Mouse (Mus musculus): ENCODE measurements around the gene Mmp9.

Gene Mmp9

DNA sequence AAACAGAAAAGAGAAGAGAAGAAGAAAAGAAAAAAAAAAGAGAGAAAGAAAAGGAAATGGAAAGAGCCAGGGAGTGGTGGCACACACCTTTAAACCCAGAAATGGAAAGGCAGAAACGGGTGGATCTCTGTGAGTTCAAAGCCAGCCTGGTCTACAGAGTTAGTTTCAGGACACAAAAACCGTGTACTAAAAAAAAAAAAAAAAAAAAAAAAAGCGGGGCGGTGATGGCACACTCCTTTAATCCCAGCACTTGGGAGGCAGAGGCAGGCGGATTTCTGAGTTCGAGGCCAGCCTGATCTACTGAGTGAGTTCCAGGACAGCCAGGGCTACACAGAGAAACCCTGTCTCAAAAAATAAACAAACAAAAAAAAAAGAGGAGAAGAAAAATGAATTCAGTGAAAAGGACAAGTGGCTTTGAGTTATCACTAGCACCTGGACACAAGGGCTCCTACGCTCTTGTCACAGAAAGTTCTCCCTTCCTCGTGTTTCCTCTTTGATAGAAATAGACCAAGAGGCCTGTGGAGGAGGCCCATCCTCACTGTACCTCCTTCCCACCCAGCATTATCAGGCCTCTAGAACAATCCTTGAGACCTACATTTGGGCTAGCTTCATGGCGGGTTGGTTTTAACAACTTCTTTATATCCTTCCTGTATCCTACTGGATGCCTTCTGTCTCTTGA, 27.7 kb upstream of the Mmp9 start:
- in situ Hi-C loops (cut with MboI): no loop called here

- in situ Hi-C loops (cut with MboI): no loop called here
Measured at GRCm38 (mm10) chr2:164913428-164913786, 27.2 kb upstream of the Mmp9 start.

DNA sequence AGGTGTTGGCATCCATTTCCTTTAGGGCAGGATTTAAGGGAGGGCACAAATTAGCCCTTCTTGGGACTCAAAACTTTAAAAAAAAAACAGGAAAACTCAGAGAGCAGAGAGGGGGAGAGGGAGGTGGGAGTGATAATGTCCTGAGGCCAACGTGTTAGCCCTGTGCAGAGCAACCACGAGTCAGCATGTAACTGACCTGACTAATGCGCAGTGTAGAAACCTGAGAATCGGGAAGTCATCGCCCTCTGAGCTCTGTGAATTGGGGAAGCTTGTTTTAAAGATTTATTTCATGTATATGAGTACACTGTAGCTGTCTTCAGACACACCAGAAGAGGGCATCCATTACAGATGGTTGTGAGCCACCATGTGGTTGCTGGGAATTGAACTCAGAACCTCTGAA, 23.8 kb upstream of the Mmp9 start:
- in situ Hi-C loops (cut with MboI): no loop called here

GRCm38 (mm10) chr2:164917371-164917770, 23.2 kb upstream of the Mmp9 start:
- in situ Hi-C loops (cut with MboI): no loop called here

GRCm38 (mm10) chr2:164918325-164918724, 22.3 kb upstream of the Mmp9 start:
- in situ Hi-C loops (cut with MboI): no loop called here

- in situ Hi-C loops (cut with MboI): loop anchor here (10.0 kb wide), 1 partner anchor 123 kb away; no protein-coding TSS in a partner anchor
Measured at GRCm38 (mm10) chr2:164921984-164922383, 18.6 kb upstream of the Mmp9 start.

DNA sequence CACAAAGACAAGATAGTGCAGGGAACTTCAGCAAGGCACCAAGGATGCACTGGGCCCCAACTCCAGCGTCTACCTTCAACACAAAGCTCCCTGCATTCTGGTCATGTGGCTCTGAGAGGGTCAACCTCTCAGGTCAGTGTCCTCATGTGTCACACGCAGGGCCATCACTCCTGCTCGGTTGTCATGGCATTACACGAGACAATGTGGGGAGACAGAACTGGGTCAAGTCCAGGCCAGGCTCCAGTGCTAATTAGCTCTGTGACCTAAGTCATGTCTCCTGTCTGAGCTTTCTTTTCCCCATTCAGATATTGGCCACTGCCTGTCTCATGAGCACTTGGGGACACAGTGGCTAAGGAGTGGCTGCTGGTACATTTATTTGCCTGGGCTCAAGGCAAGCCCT, 17.3 kb upstream of the Mmp9 start:
- in situ Hi-C loops (cut with MboI): loop anchor here (10.0 kb wide), 1 partner anchor 122 kb away; no protein-coding TSS in a partner anchor

GRCm38 (mm10) chr2:164924100-164924857, 16.3 kb upstream of the Mmp9 start:
- in situ Hi-C loops (cut with MboI): loop anchor here (10.0 kb wide), 1 partner anchor 121 kb away; no protein-coding TSS in a partner anchor

GRCm38 (mm10) chr2:164930706-164931581, 9.6 kb upstream of the Mmp9 start:
- in situ Hi-C loops (cut with MboI): no loop called here

DNA sequence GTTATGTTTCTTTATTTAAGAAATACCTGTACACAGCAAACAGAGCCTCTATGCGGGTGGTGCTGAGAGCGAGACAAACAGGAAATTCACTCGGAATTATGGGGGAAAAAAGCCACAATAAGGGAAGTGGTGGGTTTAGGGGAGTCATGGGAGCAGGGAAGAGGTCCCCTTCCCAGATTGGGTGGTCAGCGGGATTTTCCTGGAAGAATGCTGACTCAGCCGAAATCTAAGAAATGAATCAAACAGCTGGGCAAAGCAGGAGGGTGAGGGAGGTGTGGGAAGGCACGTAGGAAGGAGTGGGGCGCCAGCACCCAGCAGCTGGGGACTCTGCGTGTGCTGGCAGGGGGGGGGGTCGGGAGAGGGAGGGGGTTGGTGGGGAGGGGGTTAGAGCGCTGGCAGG, 7.0 kb upstream of the Mmp9 start:
- in situ Hi-C loops (cut with MboI): no loop called here

- in situ Hi-C loops (cut with MboI): no loop called here
Measured at GRCm38 (mm10) chr2:164935991-164936390, 4.6 kb upstream of the Mmp9 start.

DNA sequence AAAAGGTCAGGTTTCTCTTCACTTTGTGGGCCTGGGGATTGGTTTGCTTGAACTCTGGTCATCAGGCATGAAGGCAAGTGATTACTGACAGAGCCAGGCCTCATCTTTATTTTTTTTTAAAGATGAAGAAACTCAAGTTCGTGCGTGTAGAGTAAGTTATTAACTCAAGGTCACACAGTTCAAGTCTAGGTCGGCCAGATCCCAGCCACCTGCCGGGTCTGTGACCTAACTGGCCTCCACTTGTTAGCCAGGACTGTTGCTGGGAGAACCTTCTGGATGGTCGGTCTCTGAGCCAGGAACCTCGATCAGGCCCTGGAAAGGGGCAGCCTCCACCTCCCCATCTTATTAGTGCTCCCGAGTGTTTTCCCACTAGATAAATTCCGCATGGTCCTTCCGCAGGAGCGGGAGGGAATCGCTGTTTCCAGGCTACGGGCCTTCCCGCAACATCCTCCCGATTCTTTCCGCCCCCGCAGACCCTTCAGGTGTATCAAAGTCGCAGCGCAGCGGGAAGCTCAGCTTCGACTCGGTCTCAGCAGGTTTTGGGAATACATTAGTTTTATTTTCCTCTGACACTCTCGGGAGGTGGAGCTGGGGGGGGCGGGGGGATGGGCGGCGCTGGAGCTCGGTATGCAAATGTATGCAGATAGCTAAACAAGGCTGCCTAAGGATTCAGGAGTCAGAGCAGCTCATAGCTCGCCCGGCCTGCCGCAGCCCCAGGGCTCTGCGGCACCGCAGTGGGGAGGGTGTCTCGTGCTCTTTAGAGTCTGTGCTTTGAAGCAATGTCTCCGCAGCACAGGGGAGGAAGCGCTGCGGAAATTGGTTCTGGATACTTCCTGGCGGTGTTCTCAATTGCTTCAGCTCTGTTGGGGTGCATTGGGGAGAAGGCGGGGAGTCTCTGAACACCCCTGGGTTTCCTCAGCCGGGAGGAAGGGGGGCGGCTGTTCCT, 2.2 kb upstream of the Mmp9 start:
- in situ Hi-C loops (cut with MboI): no loop called here

- in situ Hi-C loops (cut with MboI): no loop called here
Measured at GRCm38 (mm10) chr2:164939106-164939505, 1.5 kb upstream of the Mmp9 start.

DNA sequence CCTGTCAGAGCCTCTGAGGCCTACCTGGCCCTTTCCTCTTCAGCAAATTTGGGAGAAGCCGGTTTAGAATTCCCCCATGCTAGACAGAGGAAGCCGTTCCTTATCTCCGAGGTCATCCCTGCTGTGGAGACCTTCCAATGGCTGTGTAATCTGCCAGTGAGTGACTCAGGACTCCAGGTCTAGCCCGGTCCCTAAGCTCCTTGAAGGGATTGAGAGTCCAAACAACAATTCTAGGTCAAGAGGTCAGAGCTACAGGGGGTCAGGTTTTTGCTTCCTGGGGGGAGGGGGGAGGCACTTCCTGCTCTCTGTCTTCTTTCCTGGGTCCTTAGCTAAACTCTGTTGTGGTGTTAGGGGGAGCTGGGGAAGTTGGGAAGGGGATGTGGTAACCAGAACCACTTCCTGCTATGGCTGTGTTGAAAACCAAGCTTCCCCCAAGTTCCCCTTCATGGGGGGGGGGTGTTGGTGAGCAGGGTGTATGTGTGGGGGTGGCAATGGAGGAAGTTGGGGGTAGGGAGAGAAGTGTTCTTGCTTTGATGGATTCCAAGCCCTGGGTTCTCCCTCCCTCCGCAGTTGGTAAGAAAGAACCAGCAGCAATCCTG, 2.2 kb downstream of the Mmp9 start:
- in situ Hi-C loops (cut with MboI): no loop called here

DNA sequence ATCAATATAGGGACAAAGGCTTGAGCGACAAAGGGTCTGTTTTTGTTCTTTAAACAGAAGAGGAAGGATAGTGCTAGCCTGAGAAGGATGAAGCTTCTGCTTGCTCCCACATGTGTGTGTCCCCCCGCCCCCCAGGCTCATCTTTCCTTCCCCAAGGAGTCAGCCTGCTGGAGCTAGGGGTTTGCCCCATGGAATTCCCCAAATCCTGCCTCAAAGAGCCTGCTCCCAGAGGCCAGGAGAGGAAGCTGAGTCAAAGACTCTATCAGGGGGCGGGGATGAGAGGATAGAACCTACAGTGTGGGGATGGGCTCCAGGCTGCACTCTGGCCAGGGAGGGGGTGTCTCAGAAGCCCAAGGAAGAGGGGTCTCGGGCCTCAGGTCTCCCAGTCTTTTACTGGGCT, 6.9 kb downstream of the Mmp9 start:
- in situ Hi-C loops (cut with MboI): no loop called here

DNA sequence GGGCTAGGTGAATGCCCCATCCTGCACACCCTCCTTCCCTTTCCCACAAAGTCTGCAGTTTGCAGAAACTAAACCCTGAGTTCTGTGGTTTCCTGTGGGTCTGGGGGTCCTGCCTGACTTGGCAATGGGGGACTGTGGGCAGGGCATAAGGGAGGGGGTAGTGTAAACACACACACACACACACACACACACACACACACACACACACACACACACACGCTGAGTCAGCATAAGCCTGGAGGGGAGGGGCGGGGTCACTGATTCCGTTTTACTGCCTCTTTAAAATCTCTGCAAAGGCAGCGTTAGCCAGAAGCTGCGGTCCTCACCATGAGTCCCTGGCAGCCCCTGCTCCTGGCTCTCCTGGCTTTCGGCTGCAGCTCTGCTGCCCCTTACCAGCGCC, 7.3 kb downstream of the Mmp9 start:
- in situ Hi-C loops (cut with MboI): no loop called here

DNA sequence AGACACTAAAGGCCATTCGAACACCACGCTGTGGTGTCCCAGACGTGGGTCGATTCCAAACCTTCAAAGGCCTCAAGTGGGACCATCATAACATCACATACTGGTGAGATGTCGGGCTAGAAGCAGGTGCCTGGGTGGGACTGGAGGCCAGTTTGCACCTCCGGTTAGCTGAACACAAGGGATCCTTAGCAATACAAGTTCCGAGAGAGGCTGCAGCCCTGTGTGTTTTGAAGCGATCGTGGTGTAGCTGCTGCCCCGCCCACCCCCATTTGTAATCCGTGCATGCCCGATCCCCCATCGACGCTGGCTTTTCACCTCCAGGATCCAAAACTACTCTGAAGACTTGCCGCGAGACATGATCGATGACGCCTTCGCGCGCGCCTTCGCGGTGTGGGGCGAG, 8.4 kb downstream of the Mmp9 start:
- in situ Hi-C loops (cut with MboI): no loop called here

GRCm38 (mm10) chr2:164950501-164950900, 9.9 kb downstream of the Mmp9 start:
- in situ Hi-C loops (cut with MboI): no loop called here

- in situ Hi-C loops (cut with MboI): no loop called here
Measured at GRCm38 (mm10) chr2:164951745-164952144, 11.2 kb downstream of the Mmp9 start.

- in situ Hi-C loops (cut with MboI): no loop called here
Measured at GRCm38 (mm10) chr2:164952448-164952847, 11.9 kb downstream of the Mmp9 start.

- in situ Hi-C loops (cut with MboI): no loop called here
Measured at GRCm38 (mm10) chr2:164953224-164953623, 12.6 kb downstream of the Mmp9 start.

Measured in mature B cell (primary cell).